Mouse (Mus musculus) ovary, adult 2 months (tissue): ENCODE results near the gene Tmem121b. TPM values are rescaled to one million over a fixed set of nuclear protein-coding genes. Genes with fewer than 3 reads are reported as not detected.

Source experiments
- polyA plus RNA-seq: library from polyadenylated mRNA; depleted of rRNA; stranded (reverse); fragments of >200 nt; gene quantifications from 2 replicates; pipeline ENCODE4 v1.2.3, GENCODE M21; 2012; rRNA removed

Gene Tmem121b
- polyA plus RNA-seq = 0.38 and 0.56 TPM in 2 replicates

DNA sequence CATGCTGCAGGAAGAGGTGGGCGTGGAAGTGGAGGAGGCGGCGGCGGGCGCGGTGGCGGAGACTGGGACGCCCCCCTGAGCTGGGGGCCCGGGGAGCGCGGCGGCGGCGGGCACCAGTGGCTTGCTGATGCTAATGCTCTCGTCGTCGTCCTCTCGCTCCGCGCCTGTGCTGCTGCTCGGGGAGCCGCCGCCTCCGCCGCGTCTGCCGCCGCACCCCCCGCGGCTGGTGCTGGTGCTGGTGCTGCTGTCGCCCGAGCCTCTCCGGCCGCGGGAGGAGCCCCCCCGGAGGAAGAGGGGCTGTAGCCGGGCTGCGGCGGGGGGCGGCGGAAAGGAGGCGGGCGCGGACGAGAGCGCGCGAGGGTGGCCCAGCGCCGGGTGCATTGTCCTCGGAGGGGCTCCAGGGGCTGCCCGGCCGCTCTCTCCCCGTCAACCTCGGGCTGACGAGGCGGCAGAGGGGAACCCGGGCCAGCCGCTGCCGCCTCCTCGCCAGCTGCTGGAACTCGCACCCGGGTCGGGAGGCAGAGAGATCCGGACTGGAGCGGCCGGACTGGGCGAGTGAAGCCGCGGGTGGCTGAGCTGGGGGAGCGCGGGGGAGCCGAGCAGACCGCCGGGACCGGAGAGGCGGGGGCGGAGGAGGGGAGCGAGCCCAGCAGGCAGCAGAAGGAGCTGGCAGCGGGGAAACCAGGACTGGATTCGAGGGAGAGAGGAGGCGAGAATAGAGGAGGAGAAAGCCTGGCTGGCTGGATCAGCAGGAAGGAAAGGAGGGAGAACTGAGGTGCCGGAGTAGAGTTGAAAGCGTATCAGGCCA, at the start of gene Tmem121b:
TSS of gene Tmem121b (minus strand) at position 434 of the 808 bp plus-strand sequence.

DNA sequence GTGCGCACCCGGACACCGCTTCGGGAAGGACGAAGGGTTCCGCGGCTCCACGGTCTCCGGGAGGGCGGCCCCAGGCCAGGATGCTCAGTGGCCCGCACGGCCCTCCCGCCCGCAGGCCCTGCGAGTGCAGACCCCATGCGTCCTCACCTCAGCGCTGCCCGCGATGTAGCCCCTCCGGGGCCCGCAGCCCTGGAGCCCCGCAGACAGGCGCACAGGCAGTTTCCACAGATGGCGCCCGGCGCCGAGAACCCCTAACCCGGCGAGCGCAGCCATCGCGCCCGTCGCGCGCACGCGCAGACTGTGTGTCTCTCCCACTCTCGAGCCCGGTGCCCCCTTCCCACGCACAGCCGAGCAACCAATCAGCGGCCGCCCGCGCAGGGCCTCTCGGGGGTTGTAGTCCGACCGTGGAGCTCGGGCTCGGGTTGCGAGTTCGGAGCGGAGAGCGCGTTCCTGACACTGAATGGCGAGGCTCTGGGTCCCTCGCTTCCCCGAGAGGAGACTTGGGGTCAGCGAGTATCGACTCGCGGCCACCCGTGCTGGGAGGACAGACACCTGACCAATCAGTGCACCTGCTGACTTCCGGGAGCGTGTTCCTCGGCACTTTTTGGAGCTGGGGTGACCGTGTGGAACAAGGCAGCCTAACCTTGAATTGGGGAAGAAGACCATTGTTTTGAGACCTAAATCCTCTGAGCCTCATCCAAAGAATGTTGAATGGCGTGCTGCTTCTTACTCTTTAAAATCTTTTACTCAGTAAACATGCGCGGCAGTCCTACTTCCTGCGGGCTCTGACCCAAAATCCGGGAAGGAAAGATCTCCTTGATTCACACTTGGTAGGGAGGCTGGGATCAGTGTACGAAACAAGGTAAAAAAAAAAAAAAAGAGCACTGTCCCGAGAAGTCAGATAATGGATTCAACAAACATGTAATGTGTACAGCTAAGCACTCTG, 37.7 kb upstream of the Tmem121b start, which contains the start of gene Hdhd5:
TSS of gene Hdhd5 (minus strand) at position 300 of the 946 bp plus-strand sequence.

DNA sequence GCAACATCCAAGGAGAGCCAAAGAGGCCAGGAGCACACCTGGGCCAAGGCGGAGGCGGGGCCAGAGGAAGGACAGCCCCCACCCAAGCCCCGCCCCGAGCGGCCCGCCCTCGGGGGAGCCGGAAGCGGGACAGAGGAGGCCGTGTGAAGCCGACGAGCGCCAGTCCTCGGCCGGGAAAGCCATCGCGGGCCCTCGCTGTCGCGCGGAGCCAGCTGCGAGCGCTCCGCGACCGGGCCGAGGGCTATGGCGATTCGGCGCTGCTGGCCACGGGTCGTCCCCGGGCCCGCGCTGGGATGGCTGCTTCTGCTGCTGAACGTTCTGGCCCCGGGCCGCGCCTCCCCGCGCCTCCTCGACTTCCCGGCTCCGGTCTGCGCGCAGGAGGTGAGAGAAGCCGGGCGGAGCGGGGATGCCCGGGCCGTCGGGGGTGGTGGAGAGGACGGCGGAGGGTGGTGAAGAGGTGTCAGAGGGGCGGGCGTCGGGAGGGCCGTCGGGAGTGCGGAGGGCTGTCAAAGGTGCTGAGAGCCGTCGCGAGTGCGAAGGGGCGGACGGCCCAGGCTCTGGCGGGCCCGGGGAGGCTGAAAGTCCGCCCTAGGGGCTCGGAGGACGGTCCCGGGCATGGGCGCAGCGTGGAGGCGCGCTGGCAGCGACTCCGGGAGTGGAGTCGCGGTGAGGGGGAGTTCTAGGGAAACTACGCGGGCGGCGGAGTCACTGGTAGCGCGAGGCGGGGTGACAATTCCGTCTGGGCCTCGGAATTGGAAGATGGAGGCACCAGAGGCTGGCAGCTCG, 30.3 kb downstream of the Tmem121b start, which contains the start of gene Il17ra:
TSS of gene Il17ra (plus strand) at position 162 of the 786 bp plus-strand sequence.

Other genes with a start within 250 kb of the Tmem121b start
- 0.13 and 0.19 TPM in 2 replicates for gene D330020A13Rik, start 199.4 kb downstream of the Tmem121b start, polyA plus RNA-seq
- 2.0 and 2.7 TPM in 2 replicates for gene B4galnt3, start 199.2 kb downstream of the Tmem121b start, polyA plus RNA-seq
- gene Kdm5a, start 129.7 kb downstream of the Tmem121b start, polyA plus RNA-seq = 2.8 and 3.3 TPM in 2 replicates
- 2.6 and 3.2 TPM in 2 replicates for gene Ccdc77, start 129.4 kb downstream of the Tmem121b start, polyA plus RNA-seq
- 32.5 and 44.2 TPM in 2 replicates for gene Il17ra, start 30.6 kb downstream of the Tmem121b start, polyA plus RNA-seq
- 28.7 and 32.3 TPM in 2 replicates for gene Hdhd5, start 37.5 kb upstream of the Tmem121b start, polyA plus RNA-seq
- gene Cecr2, start 172.6 kb upstream of the Tmem121b start, polyA plus RNA-seq = 4.0 and 5.4 TPM in 2 replicates